Mouse (Mus musculus): ENCODE results near the gene Tpp1.

GRCm38 (mm10) chr7:105773041-105773440 lies 21.0 kb upstream of the Tpp1 start:
- TF ChIP-seq CTCF (IDR thresholded peaks at IDR 0.05; ENCODE audit: low read depth) (no peak), EP300 (IDR thresholded peaks at IDR 0.05; ENCODE audit: low read depth) (no peak)

Measured in liver, postnatal 0 days (tissue).